In genomic region chr3:80871472-80872171, GRCm38 (mm10) we compare ENCODE assay signal across 23 mouse cellular contexts. TPM values are rescaled to one million over a fixed set of nuclear protein-coding genes. Genes with fewer than 3 reads are reported as not detected.
DNase-seq lines count a peak whose midpoint lies in the region; ATAC-seq and TF ChIP-seq lines count a peak whose summit lies in the region.
"Had no signal": no experiment of that assay in that cellular context is flagged by ENCODE, and none has a peak within 500 bp of the region (broad histone marks: within the 10 kb centered on the region; RNA-seq: fewer than 3 reads in every experiment).

No protein-coding gene starts in this region.

- no peak overlapping the region for H3K27ac ChIP-seq in forebrain, embryonic 15.5 days (replicated peaks)
- no peak overlapping the region for H3K27ac ChIP-seq in forebrain, embryonic 11.5 days (ENCODE audit: low read depth, low read length)
- peak overlapping the region; percentile 11; the same call in 1 of the 2 replicates for H3K27ac ChIP-seq in left cerebral cortex, adult 2 months
- no peak overlapping the region for H3K27ac ChIP-seq in limb, embryonic 10.5 days
- H3K27ac ChIP-seq: heart, embryonic 13.5 days; hindbrain, embryonic 14.5 days; hindbrain, postnatal 0 days had no signal

- no peak for TF ChIP-seq POLR2A in brain, embryonic 14.5 days (IDR thresholded peaks at IDR 0.05; ENCODE audit: borderline replicate concordance, extremely low read depth, insufficient read depth, insufficient read length, poor library complexity, severe bottlenecking)

- H3K27me3 ChIP-seq in forebrain, embryonic 15.5 days: no peaks in the 10 kb centered on the region
- H3K27me3 ChIP-seq in forebrain, embryonic 11.5 days (ENCODE audit: control insufficient read depth, insufficient read depth, low read length): no peaks in the 10 kb centered on the region
- H3K27me3 ChIP-seq in limb, embryonic 10.5 days (ENCODE audit: low read depth, poor library complexity, severe bottlenecking): no peaks in the 10 kb centered on the region
- H3K27me3 ChIP-seq: heart, embryonic 13.5 days had no signal

- no peaks in the 10 kb centered on the region for H3K36me3 ChIP-seq in forebrain, embryonic 15.5 days
- no peaks in the 10 kb centered on the region for H3K36me3 ChIP-seq in forebrain, embryonic 11.5 days (ENCODE audit: control insufficient read depth, insufficient read depth, low read length)
- peaks cover 12% of the 10 kb centered on the region; the same call in 1 of the 2 replicates for H3K36me3 ChIP-seq in limb, embryonic 10.5 days
- H3K36me3 ChIP-seq: heart, embryonic 13.5 days had no signal

- no peaks in the 10 kb centered on the region for H3K4me1 ChIP-seq in forebrain, embryonic 15.5 days
- no peaks in the 10 kb centered on the region for H3K4me1 ChIP-seq in forebrain, embryonic 11.5 days (replicated peaks; ENCODE audit: control insufficient read depth, insufficient read depth, low read length)
- H3K4me1 ChIP-seq in limb, embryonic 10.5 days: peaks cover 5% of the 10 kb centered on the region; the same call in 1 of the 2 replicates
- H3K4me1 ChIP-seq: heart, embryonic 13.5 days had no signal

- H3K9me3 ChIP-seq in forebrain, embryonic 15.5 days: no peaks in the 10 kb centered on the region
- no peaks in the 10 kb centered on the region for H3K9me3 ChIP-seq in forebrain, embryonic 11.5 days (ENCODE audit: control insufficient read depth, low read length)
- no peaks in the 10 kb centered on the region for H3K9me3 ChIP-seq in limb, embryonic 10.5 days (replicated peaks)
- H3K9me3 ChIP-seq: heart, embryonic 13.5 days had no signal

- no peak for DNase-seq in forebrain, embryonic 11.5 days (ENCODE audit: low spot score)
- no peak for DNase-seq in left cerebral cortex, adult 2 months (ENCODE audit: extremely low spot score in 1 of 2, low spot score in 2 of 2)
- DNase-seq in left cerebral cortex, adult 11 months (ENCODE audit: low spot score): no peak
- peak; percentile 74 for DNase-seq in brain, embryonic 14.5 days (ENCODE audit: low read depth)
- DNase-seq in limb, embryonic 10.5 days (ENCODE audit: low spot score): no peak
- DNase-seq: adrenal gland, adult 8-10 months; adrenal gland, postnatal 25 days; cerebellum, adult 18-20 months; cerebellum, adult 9-10 months; cerebellum, postnatal 14 days; gastrocnemius, postnatal 25 days; heart, adult 18-20 months; heart, postnatal 14 days; heart, postnatal 4 days had no signal

- intact Hi-C loops in left cerebral cortex, adult 2 months (cut with DNase I): no loop called here

- ATAC-seq in forebrain, embryonic 15.5 days (replicated peaks): peak; percentile 55; the same call in 1 of the 2 replicates
- ATAC-seq in forebrain, embryonic 11.5 days (replicated peaks; ENCODE audit: low FRiP score): no peak
- ATAC-seq: activated CD4-positive, CD25-positive, alpha-beta regulatory T cell, adult 4 months; CD4-positive, CD25-positive, alpha-beta regulatory T cell, adult 4 months; hindbrain, postnatal 0 days; inflammation-experienced regulatory T-cells, adult 6 months; intestine, embryonic 16.5 days had no signal

- no peak overlapping the region for H3K4me3 ChIP-seq in forebrain, embryonic 15.5 days
- no peak overlapping the region for H3K4me3 ChIP-seq in forebrain, embryonic 11.5 days (ENCODE audit: low read depth, low read length)
- H3K4me3 ChIP-seq in left cerebral cortex, adult 2 months: no peak overlapping the region
- no peak overlapping the region for H3K4me3 ChIP-seq in limb, embryonic 10.5 days
- H3K4me3 ChIP-seq: heart, embryonic 13.5 days had no signal

- no peak overlapping the region for H3K9ac ChIP-seq in forebrain, embryonic 15.5 days (replicated peaks)
- no peak overlapping the region for H3K9ac ChIP-seq in forebrain, embryonic 11.5 days (ENCODE audit: low read length)
- H3K9ac ChIP-seq: heart, embryonic 13.5 days; hindbrain, embryonic 14.5 days had no signal

- no peak for TF ChIP-seq CTCF in left cerebral cortex, adult 2 months (IDR thresholded peaks at IDR 0.05)
- no peak for TF ChIP-seq CTCF in brain, embryonic 14.5 days (IDR thresholded peaks at IDR 0.05; ENCODE audit: borderline replicate concordance, extremely low read depth, insufficient read depth, insufficient read length)

- H3K4me2 ChIP-seq in forebrain, embryonic 15.5 days (replicated peaks): no peak overlapping the region
- H3K4me2 ChIP-seq in forebrain, embryonic 11.5 days (ENCODE audit: low read depth, low read length, severe bottlenecking): no peak overlapping the region
- H3K4me2 ChIP-seq: heart, embryonic 13.5 days; hindbrain, embryonic 14.5 days had no signal

- 48% methylated on average over 1 of the region's 1 CpGs for WGBS in forebrain, embryonic 15.5 days
- WGBS in forebrain, embryonic 11.5 days: 84% methylated on average over 1 of the region's 1 CpGs
- 94% methylated on average over 1 of the region's 1 CpGs for WGBS in limb, embryonic 10.5 days

RNA-seq across cellular contexts. Expression of gene Glrb, which starts 41.8 kb away (rescaled TPM):
- 32.7 and 33.4 TPM in 2 replicates for polyA plus RNA-seq in forebrain, embryonic 15.5 days (2015; fragmentation: Nextera tagmentation; extraction: Ambion mirVana)
- 10.9 and 11.0 TPM in 2 replicates for polyA plus RNA-seq in forebrain, embryonic 11.5 days (2014; fragmentation: Nextera tagmentation; extraction: Ambion mirVana)
- 100 to 1,000 TPM; 202 to 214 TPM for total RNA-seq in left cerebral cortex, adult 2 months (2021)
- polyA plus RNA-seq in brain, embryonic 14.5 days (2012; rRNA removed): 15.0 and 15.5 TPM in 2 replicates
- 14.2 and 23.2 TPM in 2 replicates for polyA plus RNA-seq in limb, embryonic 10.5 days (2016; fragmentation: Nextera tagmentation; extraction: Ambion mirVana)
- total RNA-seq: MEL had no signal
- polyA plus RNA-seq: activated CD4-positive, CD25-positive, alpha-beta regulatory T cell, adult 4 months; CD4-positive, CD25-positive, alpha-beta regulatory T cell, adult 4 months; inflammation-experienced regulatory T-cells, adult 6 months had no signal
